Mouse (Mus musculus): ENCODE results near the gene Plpp2. TPM values are rescaled to one million over a fixed set of nuclear protein-coding genes. Genes with fewer than 3 reads are reported as not detected.

Plpp2 gene
- total RNA-seq (2021): 1 to 10 TPM; 5.7 to 6.0 TPM

DNA sequence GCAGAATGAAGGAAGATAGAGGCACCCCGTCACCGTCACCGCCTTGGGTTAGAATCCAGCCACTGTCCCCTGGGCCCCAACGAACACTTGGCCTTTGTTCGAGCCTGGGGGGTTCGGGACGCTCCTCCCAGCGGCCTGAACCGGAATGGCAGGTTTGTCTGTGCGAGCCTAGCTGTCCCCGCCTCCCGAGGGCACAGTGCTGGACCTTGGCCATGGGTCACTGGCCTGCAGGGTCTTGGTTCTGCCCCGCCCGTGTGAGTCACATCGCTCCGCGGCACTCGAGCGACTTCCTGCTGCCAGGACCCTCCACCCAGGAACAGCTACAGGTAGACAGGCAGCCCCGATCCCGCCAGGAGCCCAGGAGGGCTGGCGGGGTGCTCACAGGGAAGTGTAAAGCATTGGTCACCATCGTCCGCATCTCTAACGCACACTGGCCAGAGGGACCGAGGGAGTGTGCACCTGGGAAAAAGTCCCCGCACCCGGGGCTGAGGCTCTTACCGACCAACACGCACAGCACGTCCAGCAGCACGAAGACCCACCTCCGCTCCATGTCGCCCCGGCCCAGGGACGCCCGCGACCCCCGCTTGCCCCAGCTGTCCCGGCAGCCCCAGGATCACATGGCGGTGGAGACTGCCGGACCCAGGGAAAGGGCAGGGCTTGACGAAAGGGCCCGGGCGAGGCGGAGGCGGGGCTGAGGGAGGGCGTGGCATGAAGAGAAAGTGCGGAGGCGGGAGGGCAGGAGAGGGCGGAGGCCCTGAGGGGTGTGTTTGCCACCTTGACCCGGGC is at the start of gene Plpp2:
Gene Plpp2 (minus strand): TSS at position 671 of the 786 bp plus-strand sequence.
- DNase-seq: peak; percentile 77

DNA sequence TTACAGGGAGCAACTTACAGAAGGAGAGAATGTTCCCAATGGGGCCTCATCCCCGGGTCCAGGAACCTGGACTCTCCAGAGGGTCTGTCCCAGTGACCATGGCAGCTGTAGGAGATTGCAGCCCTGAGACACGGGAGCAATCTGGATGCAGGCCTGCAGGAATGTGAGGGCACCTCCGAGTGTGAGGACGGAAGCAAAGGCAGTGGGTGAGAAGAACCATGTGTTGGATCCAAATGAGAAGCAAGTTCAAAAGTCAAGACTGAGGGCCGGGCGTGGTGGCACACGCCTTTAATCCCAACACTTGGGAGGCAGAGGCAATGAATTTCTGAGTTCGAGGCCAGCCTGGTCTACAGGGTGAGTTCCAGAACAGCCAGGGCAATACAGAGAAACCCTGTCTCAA is 47.9 kb upstream of the Plpp2 start:
- no peak for DNase-seq

DNA sequence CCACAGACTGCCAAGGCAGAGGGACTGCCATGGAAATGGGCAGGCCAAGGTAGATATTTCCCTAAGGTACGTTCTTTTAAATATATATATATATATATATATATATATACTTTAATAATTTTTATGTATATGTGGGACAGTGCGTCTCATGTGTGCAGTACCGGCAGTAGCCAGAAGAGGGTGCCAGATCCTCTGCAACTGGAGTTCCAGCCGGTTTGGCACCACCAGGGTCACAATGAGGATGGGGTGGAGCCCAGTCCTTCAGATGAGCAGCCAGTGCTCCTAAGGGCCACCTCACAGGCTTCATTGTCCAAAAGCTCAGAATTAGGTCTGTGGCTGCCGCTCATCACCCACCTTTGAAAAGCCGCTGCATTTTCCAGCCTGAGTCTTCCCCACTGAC is 47.2 kb upstream of the Plpp2 start:
- peak; percentile 60 for DNase-seq

DNA sequence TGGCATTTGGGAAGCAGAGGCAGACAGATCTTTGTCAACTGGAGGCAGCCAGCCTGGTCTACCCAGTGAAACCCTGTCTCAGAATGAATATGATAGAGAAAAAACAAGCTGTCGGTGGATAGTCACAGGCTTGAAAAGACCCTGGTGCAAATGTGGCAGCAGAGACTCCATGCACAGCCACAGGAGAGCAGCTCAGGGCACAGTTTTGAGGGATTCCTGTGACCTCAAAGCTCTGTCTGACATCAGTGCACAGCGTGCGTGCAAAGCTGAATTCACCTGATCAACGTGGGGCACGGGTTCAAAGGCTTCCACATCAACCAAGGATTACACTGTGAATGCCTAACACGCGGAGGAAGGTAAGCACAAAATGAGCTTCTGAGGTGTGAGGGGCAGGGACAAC is 46.8 kb upstream of the Plpp2 start:
- no peak for DNase-seq

DNA sequence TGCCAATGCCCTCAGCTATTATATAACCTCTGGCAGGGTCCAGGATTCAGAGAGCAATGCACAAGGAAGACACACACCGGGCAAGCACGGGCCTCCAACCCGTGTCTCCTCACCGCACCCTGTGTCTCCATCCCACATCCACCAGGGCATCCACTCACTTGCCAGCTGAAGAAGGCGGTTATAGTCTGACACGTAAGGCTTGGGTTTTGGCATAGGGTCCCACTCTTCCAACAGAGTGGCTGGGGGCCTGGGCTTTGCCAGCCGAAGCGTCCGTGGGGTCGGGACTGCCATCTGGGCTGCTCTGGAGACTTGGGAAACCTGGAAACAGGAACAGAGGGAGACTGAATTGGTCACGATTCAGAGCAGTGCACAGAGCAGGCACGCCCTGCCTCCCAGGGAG is 46.2 kb upstream of the Plpp2 start:
- DNase-seq: no peak

DNA sequence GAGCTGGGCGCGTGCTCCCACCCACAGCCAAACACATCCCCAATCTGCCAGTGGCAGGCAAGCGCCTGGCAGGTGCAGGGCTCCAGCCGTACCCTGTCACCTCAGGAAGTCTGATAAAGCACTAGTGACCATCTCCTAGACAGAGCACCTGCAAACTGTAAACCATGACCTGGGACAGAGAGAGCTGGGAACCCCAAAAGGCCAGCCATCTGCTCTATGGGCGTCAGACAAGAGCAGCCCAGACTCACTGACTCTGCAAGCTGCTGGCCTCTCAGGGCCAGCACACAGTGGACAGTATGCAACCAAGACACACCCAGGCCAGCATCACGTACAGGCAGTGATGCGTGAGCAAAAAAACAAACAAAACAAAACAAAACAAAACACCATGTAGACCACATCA is 45.3 kb upstream of the Plpp2 start:
- no peak for DNase-seq

DNA sequence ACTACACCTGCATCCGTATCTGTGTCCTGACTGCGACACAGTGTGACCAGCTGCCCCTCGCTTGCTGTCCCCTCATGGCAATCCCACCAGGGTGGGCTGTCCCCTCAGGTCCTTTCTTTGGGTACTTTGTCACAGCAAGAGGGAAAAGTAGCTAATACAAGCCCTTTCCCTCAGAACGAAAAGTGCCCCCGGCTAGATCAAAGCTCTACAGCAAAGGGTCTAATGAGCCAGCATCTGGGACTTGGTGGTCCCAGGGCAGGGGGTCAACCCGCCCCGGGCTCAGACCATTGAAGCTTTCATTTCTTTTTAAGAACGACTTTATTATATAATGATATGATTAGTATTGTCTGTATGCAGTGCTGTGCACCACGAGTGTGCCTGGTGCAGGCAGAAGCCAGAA is 44.7 kb upstream of the Plpp2 start:
- no peak for DNase-seq

DNA sequence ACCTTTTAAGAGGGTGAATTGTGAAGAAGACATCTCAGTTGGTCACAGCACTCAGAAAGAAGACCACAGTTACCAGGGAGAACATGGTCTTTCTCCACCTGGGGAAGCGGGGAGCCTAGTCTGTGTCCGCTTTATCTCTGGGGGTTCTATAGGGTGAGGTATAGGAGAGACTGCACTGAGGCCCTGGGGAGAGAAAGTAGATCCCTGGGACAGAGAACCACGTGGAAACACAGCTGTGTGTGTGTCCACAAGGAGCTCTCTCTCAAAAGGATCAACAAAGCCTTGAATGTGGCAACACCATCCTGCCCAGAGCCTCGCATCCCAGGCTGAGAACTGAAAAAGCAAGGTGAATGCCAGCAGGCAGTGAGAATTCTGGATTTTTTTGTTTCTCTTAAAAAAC is 43.8 kb upstream of the Plpp2 start:
- no peak for DNase-seq

DNA sequence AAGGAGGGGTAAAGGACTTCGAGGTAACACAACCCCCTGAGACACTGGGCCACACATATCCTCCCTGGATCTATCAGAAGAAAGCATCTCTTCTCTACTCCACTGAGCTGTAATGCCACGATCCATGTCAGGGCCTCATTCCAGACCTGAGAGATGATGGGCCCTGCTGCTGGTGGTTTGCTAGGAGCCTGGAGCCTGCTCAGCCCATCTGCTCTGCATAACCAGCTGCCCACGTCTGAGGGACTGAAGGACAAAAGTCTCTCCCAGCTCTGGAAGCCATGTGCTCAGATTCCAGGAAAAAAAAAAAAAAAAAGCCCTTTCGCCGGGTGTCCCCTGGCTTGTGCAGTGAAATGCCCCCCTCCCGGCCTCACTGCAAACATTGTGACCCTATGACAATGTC is 42.2 kb upstream of the Plpp2 start:
- no peak for DNase-seq

DNA sequence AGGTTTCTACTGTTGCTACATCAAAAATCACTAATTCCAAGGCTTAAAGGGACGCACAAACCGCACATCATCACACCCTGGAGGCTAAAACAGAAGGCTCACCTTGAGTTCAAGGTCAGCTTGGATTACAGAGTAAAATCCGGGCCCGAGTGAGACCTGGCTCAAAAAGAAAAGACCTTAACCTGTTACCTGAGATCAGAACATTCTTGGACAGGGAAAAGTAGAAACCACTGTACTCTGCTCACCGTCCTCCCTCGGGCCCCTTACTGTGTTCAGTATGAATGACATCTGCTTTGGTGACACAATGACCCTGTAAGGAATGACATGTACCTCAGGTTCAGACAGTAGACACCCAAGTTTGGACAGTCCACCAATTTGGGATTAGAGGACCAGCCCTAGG is 41.2 kb upstream of the Plpp2 start:
- DNase-seq: no peak

DNA sequence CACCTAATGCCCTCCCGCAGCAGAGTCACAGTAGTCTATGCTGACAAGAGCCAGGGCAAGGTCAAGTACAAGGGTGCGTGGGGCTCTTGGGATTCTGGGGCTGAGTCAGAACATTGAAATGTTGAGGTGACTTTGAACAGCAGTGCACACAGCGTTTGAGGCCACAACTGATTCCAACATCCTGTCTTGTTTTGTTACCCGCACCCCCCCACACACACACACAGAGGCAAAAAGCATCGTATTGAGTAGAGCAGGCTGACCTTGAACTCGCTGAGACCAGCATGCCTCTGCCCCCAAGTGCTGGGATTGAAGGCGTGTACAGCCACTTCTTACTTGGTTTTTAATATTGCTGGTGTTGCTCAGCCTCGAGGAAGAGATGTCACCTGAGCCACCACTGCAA is 40.8 kb upstream of the Plpp2 start:
- DNase-seq: no peak

DNA sequence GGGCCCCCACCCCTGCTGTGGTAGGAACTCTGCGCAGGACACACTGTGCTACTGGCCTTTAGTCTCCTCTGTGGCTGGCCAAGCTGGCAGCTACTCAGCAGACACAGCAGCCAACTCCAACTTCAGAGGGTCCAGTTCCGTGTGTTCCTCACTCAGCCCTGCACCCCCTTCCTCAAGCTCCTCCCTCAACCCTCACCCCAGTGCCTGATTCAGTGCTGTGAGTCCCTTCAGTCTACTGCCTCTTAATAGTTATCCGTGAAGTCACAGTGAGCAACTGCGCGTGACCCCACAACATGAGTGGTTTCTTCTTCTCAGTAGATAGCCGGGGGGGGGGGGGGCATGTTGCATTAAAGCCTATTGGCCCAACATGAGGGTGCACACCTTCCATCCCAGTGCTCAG is 40.0 kb upstream of the Plpp2 start:
- DNase-seq: no peak

DNA sequence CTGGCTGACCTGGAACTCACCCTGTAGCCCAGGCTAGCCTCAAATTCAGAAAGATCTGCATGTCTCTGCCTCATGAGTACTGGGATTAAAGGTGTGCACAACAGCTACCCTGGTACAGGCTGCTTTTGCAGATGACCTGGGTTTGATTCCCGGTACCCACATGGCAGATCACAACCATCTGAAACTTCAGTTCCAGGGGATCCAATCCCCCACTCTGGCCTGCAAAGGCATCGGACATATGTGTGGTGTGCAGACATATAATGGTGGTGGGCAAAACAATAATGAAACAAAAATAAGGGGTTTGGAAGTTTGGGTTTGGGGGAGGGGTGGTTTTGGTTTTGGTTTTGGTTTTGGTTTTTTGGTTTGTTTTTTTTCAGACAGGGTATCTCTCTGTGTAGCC is 37.7 kb upstream of the Plpp2 start:
- no peak for DNase-seq

DNA sequence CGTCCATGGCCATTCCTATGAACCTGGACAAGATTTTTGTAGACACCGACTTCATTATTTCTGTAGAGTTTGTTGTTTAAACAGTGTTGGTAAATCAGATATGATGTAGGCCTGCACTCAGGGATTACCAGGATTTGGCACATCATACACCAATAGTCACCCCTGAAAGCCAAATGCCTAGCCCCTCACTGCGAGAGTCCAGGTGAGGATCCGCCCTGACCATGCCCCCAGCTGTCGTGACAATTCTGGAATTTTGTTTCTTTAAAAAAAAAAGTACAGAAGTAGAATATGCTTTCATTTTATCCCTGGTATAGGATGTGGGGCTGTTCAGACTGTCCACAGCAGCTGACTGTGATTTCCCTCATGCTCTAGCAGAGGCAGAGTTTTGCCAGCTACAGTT is 36.3 kb upstream of the Plpp2 start:
- DNase-seq: no peak

DNA sequence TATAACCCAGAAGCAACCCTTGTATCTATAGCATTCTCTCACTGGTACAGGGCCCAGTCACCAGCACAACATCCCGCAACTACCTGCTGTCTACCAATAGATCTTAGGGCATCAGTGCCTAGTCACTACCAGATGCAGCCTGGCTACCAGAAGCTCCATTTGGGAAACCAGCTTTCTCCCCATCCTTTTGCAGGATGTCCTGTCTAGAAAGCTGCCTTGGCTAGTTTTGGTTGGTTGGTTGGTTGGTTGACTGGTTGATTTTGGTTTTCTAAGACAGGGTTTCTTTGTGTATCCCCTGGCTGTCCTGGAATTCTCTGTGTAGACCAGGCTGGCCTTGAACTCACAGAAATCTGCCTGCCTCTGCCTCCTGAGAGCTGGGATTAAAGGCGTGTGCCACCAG is 26.1 kb upstream of the Plpp2 start:
- no peak for DNase-seq

DNA sequence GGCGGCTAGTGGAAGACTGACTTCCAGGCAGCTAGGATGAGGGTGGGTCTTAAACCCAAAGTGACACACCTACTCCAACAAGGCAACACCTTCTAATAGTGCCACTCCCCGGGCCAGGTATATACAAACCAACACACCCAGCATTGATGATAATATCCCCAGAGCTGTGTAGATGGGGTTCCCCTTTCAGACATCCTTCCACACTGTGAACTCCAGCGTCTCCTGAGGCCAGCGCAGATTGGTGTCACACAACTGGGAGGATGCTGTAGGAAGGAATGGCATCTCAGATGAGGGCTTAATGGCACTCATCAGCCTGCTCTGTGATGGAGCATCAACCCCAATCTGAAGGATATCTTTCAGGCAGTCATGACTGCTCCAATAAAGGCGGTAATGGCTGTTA is 23.9 kb upstream of the Plpp2 start:
- DNase-seq: no peak

DNA sequence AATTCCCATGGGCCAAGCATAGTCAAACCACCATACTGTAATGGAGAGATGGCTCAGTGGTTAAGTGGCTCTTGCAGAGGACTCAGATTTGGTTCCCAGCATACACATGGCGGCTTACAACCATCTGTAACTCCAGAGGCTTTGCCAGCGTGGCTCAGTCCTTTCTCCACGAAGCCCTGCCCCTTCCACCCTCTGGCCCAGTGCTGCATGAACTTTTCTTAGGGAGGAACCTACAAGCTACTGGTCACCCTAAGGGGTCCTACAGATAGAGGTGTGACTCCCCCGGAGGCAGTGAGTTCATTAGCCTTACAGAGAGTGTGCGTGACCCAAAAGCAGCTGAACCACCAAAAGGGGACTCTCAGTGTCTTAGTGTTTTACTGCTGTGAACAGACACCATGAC is 23.4 kb upstream of the Plpp2 start:
- DNase-seq: no peak

DNA sequence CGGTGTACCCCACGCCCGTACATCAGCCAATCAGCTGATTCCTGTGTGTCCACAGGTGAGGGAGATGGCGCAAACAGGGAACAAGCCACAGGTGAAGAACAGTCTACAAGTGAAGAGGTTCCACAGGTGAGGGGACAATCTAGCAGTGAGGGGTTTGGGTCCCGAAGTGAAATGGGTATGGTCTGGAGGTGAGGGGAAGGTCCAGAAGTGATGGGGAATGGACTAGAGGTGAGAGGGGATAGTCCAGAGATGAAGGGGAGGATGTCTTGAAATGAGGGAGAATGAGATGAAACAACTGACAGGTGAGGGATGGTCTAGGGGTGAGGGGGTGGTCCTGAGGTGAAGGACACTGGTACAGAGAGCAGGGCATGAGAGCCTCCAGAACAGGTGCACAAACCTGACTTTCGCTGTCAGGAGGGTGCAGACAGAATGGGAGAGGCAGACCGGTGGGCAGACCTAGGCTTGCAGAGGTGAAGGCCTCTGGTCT is 21.7 kb upstream of the Plpp2 start:
- no peak for DNase-seq

DNA sequence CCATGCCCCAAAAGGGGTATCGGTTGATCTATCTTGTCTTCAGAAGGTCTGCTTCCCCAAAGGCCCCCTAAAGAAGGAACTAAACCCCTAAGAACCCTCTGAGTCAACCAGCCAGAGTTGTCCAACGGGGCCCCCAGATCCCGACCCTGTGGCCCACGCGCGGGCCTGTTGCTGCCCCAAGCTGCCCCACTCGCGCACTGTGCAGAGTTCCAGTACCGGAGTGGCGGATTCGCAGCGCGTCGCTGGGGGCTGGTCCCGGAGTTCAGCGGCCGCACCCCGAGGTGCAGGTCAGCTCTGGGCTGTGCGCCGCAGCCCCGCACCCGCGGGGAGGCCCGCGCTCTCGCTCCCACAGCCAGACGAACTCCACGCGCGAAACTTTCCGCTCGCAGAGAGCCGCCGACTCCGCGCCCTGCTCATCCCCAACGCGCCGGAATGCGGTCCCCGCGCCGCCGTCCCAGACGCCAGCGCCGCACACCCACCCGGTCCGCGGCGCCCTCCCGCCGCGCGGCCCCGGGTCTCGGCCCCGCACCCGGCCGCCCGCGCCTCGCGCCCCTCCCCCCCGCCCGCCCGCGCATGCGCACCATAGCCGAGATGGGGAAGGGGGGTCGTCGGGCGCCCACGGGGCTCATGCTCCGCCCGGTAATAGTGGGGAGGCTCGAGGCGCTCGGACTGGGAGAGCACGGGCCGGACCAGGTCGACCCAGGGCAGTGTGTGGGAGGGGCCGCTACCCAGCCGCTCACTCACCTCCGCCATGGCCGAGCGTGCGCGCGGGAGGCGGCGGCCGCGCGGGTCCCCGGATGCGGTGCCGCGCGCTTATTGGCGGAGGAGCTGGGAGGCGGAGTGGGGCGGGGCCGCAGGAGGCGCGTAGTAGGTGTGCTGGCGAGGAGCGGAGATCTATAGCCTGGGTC is 21.0 kb upstream of the Plpp2 start, which contains the start of gene Mier2:
Gene Mier2 (minus strand): TSS at position 870 of the 908 bp plus-strand sequence.
- DNase-seq: peak; percentile 81

DNA sequence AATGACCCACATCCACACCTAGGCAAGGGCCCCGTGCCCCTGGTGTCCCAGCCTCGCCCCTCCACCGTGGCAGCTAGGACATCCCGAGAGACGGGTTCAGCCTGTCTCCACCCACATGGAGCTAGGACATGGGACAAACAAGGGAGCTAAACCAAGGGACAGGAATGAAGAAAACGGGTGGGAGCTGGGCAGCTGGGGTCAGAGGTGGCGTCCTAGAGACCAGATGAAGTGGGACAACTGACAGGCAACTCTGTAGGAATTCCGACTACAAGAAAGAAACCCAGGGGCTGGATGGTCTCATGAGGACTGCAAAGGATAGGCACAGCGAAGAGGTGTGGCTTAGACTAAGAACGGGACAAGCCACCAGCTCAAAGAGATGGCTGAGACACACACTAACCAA is 20.1 kb upstream of the Plpp2 start:
- DNase-seq: no peak

DNA sequence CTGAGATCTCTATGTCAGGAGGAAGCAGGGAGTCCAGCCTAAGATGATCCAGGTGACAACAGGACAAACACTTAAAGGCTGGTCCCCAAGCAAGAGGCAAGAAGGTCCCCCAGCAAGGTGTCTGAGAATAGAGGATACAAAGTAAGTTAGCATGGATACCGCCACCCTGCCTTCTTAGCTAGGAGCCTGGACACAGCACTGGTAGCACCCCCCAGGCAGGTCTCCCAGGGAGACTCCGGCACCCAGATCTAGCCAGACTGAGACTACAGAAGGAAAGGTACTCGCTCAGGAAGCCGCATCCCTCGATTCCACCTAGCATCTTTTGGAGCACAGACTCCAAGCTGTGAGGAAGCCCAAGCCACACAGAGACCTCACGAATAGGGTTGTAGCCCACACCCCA is 19.6 kb upstream of the Plpp2 start:
- no peak for DNase-seq

DNA sequence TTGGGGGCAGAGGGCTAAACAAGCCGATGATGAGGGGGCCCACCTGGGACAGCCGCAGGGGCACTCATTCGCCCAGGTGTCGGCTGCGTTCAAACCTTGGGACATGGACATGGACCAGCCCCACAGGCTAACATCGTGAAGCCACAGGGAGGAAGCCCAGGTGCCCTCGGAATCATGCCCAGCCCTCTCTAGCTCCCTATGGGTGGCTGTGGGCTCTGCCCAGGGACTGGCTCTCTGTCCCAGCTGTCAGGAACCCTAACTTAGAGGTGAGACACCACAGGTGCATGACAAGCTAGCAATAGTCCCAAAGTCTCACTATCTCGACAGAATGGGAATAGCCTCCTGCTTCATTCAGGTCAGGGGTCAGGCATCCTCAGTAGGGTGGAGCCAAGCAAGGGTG is 18.9 kb upstream of the Plpp2 start:
- DNase-seq: no peak

DNA sequence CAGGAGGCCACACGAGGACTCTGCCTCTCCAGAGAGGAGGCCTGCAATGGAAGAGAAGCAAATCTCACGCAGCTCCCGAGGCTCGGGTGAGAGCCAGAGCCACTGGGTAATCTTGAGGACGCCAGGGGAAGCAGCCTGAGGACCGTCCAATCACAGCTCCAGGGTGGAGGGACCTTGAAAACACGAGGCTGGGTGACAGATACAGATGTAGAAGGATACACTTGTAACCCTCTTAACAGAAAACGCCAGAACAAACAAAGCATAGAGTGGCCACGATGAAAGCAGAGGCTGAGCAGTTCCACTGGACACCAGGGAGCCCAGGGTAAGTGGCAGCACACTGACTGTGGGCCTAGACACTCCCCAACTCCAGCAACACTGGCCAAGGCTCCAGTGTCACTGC is 16.8 kb upstream of the Plpp2 start:
- no peak for DNase-seq
